Mouse (Mus musculus): ENCODE measurements around the gene Mtmr11. TPM values are rescaled to one million over a fixed set of nuclear protein-coding genes. Genes with fewer than 3 reads are reported as not detected.

Mtmr11 gene
- total and polyA plus RNA-seq, 3 experiments: 0.81 to 2.5 (median 0.83) TPM

GRCm38 (mm10) chr3:96160222-96160802 lies 1.5 kb upstream of the Mtmr11 start:
- TF ChIP-seq MEF2A (IDR thresholded peaks at IDR 0.05; ENCODE audit: borderline replicate concordance, low read depth, low read length) (peak; percentile 41; the same call in 1 of the 2 replicates), NELFE (IDR thresholded peaks at IDR 0.05; ENCODE audit: low read depth, low read length) (peak; percentile 21; the same call in 1 of the 2 replicates), POLR2AphosphoS2 (IDR thresholded peaks at IDR 0.05; ENCODE audit: low read depth, low read length) (peak; percentile 46; the same call in 1 of the 2 replicates), TBP (conservative IDR thresholded peaks at IDR 0.05; ENCODE audit: low read depth, low read length) (no peak)
- no peak for DNase-seq (ENCODE audit: extremely low read depth)
- no peak overlapping the region for H3K4me2 ChIP-seq (ENCODE audit: insufficient read depth, low read depth, poor library complexity, severe bottlenecking)
- no peak overlapping the region for H3K27ac ChIP-seq (ENCODE audit: insufficient read depth, low read depth)
- no peaks in the 10 kb centered on the region for H3K27me3 ChIP-seq (replicated peaks)
- H3K36me3 ChIP-seq (replicated peaks in 1 of 2; ENCODE audit: control insufficient read depth in 1 of 2, insufficient read depth in 1 of 2, low read length in 1 of 2): peaks cover 7 to 17% of the 10 kb centered on the region in 2 experiments
- H3K79me2 ChIP-seq (replicated peaks; ENCODE audit: control insufficient read depth, extremely low read depth, insufficient read depth, poor library complexity, severe bottlenecking): no peaks in the 10 kb centered on the region
- in situ Hi-C loops (cut with MboI; ENCODE audit: low pct_ligation_motif_present, low pct_unique_long_range_greater_than_20kb, low sequenced_read_pairs) (no loop called here), dilution Hi-C loops (cut with MboI; ENCODE audit: extremely low pct_ligation_motif_present, extremely low pct_unique_long_range_greater_than_20kb, low sequenced_read_pairs) (no loop called here)
- peaks cover 13 to 34% of the 10 kb centered on the region in 2 experiments for H3K4me1 ChIP-seq (ENCODE audit: control insufficient read depth in 1 of 2, insufficient read depth in 2 of 2)
- H3K9ac ChIP-seq (ENCODE audit: insufficient read depth, low read depth): no peak overlapping the region
- no peaks in the 10 kb centered on the region for H3K9me3 ChIP-seq (replicated peaks; ENCODE audit: low read length)
- H3K4me3 ChIP-seq (replicated peaks in 1 of 3; ENCODE audit: low read depth in 2 of 3, low read length in 2 of 3, poor library complexity in 1 of 3): no peak overlapping the region

- Histone ChIP-seq H3K79me2 (replicated peaks; ENCODE audit: control insufficient read depth, extremely low read depth, insufficient read depth, poor library complexity, severe bottlenecking) (no peaks in the 10 kb centered on the region), H3K9ac (ENCODE audit: insufficient read depth, low read depth) (peak overlapping the region; percentile 34), H3K9me3 (replicated peaks; ENCODE audit: low read length) (no peaks in the 10 kb centered on the region), H3K27ac (ENCODE audit: insufficient read depth, low read depth) (no peak overlapping the region), H3K36me3 (replicated peaks in 1 of 2; ENCODE audit: control insufficient read depth in 1 of 2, insufficient read depth in 1 of 2, low read length in 1 of 2) (peaks cover under 1 to 10% of the 10 kb centered on the region in 2 experiments), H3K27me3 (replicated peaks) (no peaks in the 10 kb centered on the region), H3K4me2 (ENCODE audit: insufficient read depth, low read depth, poor library complexity, severe bottlenecking) (peak overlapping the region; percentile 42), H3K4me1 (ENCODE audit: control insufficient read depth in 1 of 2, insufficient read depth in 2 of 2) (peaks cover 10 to 28% of the 10 kb centered on the region in 2 experiments), H3K4me3 (replicated peaks in 1 of 3; ENCODE audit: low read depth in 2 of 3, low read length in 2 of 3, poor library complexity in 1 of 3) (peak overlapping the region in 1 of 3 experiments; percentile 17)
- DNase-seq (ENCODE audit: extremely low read depth): no peak
- dilution Hi-C loops (cut with MboI; ENCODE audit: extremely low pct_ligation_motif_present, extremely low pct_unique_long_range_greater_than_20kb, low sequenced_read_pairs): no loop called here
- TF ChIP-seq PAX5 (IDR thresholded peaks at IDR 0.05; ENCODE audit: low read length) (no peak), JUND (conservative IDR thresholded peaks at IDR 0.05; ENCODE audit: low read depth, low read length) (no peak), POLR2A (IDR thresholded peaks at IDR 0.05; ENCODE audit: low read depth, low read length) (0 out of 2 replicates have a peak, but pooled peaks have one; percentile 38), NELFE (IDR thresholded peaks at IDR 0.05; ENCODE audit: low read depth, low read length) (0 out of 2 replicates have a peak, but pooled peaks have one; percentile 6)
- in situ Hi-C loops (cut with MboI; ENCODE audit: low pct_ligation_motif_present, low pct_unique_long_range_greater_than_20kb, low sequenced_read_pairs): no loop called here
Measured at GRCm38 (mm10) chr3:96160803-96161516, 844 bp upstream of the Mtmr11 start.

GRCm38 (mm10) chr3:96163040-96163439 lies 1.2 kb downstream of the Mtmr11 start:
- Histone ChIP-seq H3K4me2 (ENCODE audit: insufficient read depth, low read depth, poor library complexity, severe bottlenecking) (no peak overlapping the region), H3K27me3 (replicated peaks) (no peaks in the 10 kb centered on the region), H3K36me3 (replicated peaks in 1 of 2; ENCODE audit: control insufficient read depth in 1 of 2, insufficient read depth in 1 of 2, low read length in 1 of 2) (peaks cover 1 to 5% of the 10 kb centered on the region in 2 experiments), H3K9ac (ENCODE audit: insufficient read depth, low read depth) (no peak overlapping the region), H3K9me3 (replicated peaks; ENCODE audit: low read length) (no peaks in the 10 kb centered on the region), H3K27ac (ENCODE audit: insufficient read depth, low read depth) (no peak overlapping the region), H3K4me1 (ENCODE audit: control insufficient read depth in 1 of 2, insufficient read depth in 2 of 2) (peaks cover 9 to 23% of the 10 kb centered on the region in 2 experiments), H3K79me2 (replicated peaks; ENCODE audit: control insufficient read depth, extremely low read depth, insufficient read depth, poor library complexity, severe bottlenecking) (no peaks in the 10 kb centered on the region), H3K4me3 (replicated peaks in 1 of 3; ENCODE audit: low read depth in 2 of 3, low read length in 2 of 3, poor library complexity in 1 of 3) (no peak overlapping the region)
- TF ChIP-seq KAT2A (IDR thresholded peaks at IDR 0.05; ENCODE audit: insufficient replicate concordance, low read length) (no peak), CTCF (conservative IDR thresholded peaks at IDR 0.05 in 1 of 2, IDR thresholded peaks at IDR 0.05 in 1 of 2; ENCODE audit: low read depth in 2 of 2, low read length in 2 of 2) (no peak), MEF2A (IDR thresholded peaks at IDR 0.05; ENCODE audit: borderline replicate concordance, low read depth, low read length) (no peak), MXI1 (IDR thresholded peaks at IDR 0.05; ENCODE audit: low read depth, low read length) (no peak), ZKSCAN1 (IDR thresholded peaks at IDR 0.05; ENCODE audit: borderline replicate concordance, low read depth, low read length) (no peak), RCOR1 (conservative IDR thresholded peaks at IDR 0.05; ENCODE audit: low read depth, low read length) (no peak), CHD2 (IDR thresholded peaks at IDR 0.05; ENCODE audit: low read length) (no peak), USF2 (conservative IDR thresholded peaks at IDR 0.05; ENCODE audit: low read depth, low read length) (no peak), SIN3A (IDR thresholded peaks at IDR 0.05; ENCODE audit: low read length) (no peak), BHLHE40 (IDR thresholded peaks at IDR 0.05; ENCODE audit: low read depth, low read length) (no peak), NRF1 (IDR thresholded peaks at IDR 0.05; ENCODE audit: low read depth, low read length) (no peak), MAZ (IDR thresholded peaks at IDR 0.05; ENCODE audit: low read depth, low read length) (no peak), POLR2AphosphoS2 (IDR thresholded peaks at IDR 0.05; ENCODE audit: low read depth, low read length) (no peak), HCFC1 (IDR thresholded peaks at IDR 0.05; ENCODE audit: low read depth, low read length) (no peak), PAX5 (IDR thresholded peaks at IDR 0.05; ENCODE audit: low read length) (no peak), ELF1 (IDR thresholded peaks at IDR 0.05; ENCODE audit: low read depth, low read length) (no peak), MAFK (IDR thresholded peaks at IDR 0.05; ENCODE audit: insufficient replicate concordance, low read length) (no peak)
- dilution Hi-C loops (cut with MboI; ENCODE audit: extremely low pct_ligation_motif_present, extremely low pct_unique_long_range_greater_than_20kb, low sequenced_read_pairs): no loop called here
- in situ Hi-C loops (cut with MboI; ENCODE audit: low pct_ligation_motif_present, low pct_unique_long_range_greater_than_20kb, low sequenced_read_pairs): no loop called here
- DNase-seq (ENCODE audit: extremely low read depth): no peak

All from CH12.LX (cell line).